Mouse (Mus musculus) brain, embryonic 18.5 days (tissue): ENCODE data around the gene Dbi.

Experiments used
- DNase-seq: peaks from one replicate; pipeline ENCODE4 v3.0.0-alpha.2; 2012; ENCODE audit warnings: low read depth, low spot score

The Dbi gene

DNA sequence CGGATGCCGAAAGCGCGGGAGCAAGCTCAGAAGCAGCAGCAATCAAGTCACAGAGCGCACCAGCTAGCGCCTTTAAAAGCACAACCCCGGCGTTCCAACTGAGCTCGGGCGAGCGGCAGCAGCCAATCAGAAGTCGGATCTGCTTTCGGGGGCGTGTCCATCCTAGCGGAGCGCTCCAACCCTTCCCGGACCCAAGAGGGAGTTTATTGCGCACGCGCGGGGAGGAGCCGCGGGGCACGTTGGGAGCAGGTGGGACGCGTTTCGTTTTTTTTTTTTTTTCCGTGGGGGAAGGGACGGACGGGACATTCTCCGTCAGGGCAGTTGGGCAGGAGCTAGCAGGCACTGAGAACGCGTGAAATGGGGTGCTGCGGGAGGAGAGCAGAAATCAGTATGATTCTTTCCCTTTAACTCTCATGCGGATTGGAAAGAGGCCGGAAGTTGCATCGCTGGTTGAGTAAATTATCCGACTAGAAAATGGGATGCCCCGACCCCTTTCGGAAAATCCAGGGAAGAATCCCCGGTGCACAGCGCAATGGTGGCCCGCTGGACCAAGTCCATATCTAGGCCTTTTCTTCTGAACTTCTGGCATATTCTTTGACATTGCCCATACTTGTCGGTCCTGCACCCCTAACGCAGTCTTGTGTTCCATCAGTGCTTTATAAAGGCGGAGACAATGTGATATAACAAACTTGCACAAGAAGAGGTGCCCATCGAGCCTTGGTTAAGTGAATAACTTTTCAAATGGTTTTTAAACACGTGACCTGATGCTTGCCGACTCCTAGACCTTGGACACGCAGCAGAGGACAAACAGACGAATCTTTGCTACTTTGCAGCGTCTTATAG is at the start of gene Dbi, which contains the start of gene 3110009E18Rik:
Gene Dbi (minus strand): TSS at position 110 of the 843 bp plus-strand sequence.
Gene 3110009E18Rik (plus strand): TSS at position 219 of the 843 bp plus-strand sequence.
- peak; percentile 96 for DNase-seq

DNA sequence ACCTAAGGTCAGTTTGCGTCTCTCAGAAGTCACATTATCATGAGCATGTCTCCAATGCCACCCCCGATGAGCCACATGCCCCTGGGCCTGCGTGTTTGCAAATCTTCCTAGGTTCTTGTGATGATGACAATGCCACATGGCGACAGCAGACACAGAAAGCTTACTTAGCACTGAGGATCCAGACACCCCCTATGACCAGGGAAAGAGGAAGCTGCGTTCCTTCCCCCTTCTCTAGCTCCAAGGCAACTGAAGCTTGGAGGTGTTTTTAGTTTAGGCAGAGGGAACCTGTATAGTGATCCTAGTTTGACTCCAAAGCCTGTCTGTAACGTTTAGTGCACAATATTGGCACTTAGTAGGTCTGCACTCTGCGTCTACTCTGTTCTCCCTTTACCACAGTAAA is 49.4 kb upstream of the Dbi start:
- no peak for DNase-seq

DNA sequence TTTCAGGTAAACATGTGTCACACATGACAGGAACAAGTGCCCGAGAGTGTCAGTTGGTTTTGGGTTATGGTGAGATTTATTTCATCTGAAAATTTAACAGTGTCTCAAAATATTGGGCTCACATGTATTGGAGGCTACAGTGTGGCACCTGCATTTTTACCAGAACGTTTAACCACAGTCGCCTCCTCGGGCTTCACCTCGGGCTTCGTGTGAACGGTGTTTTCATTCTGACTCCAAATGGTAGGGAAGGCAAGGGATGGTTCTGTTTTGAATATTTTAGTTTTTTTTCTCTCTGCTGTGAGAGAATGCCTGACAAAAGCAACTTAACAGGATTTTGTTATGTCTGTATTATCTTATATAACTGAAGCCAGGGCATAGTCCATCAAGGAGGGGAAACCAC is 47.8 kb upstream of the Dbi start:
- no peak for DNase-seq

DNA sequence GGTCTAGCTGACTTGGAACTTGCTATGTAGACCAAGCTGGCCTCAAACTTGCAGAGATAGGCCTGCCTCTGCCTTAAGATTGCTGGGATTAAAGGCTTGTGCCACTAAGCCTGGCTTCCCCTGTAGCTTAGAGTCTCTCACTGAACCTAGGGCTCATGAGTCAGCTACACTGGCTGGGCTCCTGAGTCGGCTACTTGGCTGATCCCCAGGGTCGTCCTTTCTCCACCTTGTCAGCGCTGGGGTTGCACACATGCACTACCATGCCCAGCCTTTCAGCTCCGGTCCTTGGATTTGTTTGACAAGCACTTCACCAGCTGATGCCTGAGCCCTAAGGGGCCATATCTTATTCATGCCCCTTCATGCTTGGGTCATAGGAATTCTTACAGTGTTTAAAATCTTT is 47.1 kb upstream of the Dbi start:
- DNase-seq, result no peak

DNA sequence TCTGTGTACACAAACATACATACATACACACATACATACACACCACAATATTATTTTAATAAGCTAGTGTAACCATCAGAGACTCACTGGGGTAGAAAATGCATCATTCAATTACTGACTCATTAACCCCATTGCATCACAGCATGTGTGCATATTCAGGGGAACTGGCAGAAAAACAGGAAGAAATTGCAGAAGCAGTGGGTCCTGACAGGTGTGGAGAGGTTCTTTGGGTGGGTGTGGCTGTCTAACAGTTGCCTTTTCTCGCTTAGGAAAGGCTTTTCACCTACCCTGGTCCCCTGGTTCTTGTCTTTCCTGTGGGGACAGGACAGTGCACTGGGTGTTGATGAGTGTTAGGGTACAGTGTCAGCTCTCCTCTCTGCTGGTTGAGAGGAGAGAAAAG is 41.7 kb upstream of the Dbi start:
- no peak for DNase-seq

DNA sequence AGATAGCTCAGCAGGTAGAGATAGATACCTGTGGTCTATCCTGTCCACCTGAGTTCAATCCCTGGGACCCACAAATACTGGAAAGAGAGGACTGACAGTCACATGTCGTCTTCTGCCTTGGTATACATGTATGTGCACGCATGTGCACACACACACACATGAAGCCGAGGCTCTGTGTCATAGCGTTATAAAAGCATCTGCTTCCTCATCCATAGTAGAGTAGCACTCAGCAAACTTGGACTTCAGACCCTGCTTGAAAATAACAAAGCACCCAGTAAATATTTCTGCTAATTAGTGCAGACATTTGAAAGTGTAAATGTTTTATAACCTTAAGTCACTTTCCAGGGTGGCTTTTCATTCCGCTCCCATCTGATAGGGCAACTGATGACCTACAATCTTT is 40.6 kb upstream of the Dbi start:
- no peak for DNase-seq

DNA sequence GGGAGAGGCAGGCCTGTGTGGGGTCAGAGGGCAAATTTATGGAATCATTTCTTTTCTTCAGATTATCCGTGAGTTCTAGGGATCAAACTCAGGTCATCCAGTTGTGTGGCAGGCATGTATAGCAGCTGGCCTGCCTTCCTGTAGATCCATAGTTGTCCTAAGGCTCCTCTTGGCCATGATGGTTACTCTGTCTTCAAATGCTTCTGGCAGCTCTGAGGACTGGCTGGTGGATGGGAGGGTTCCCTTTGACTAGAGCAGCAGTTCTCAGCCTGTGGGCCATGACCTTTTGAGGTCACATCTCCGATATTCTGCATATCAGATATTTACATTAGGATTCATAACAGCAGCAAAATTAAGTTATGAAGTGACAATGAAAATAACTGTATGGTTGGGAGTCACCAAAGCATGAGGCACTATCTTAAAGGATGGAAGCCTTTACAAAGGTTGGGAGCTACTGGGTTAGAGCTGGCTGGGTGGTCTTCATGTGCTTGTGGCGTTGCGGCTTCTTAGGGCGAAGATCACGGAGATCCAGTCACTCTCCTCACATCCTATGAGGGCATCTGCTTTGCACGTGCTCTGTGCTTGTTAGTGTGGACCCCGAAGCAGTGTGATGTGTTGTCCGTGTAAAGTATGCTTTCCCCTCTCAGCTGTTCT is 37.7 kb upstream of the Dbi start:
- no peak for DNase-seq

DNA sequence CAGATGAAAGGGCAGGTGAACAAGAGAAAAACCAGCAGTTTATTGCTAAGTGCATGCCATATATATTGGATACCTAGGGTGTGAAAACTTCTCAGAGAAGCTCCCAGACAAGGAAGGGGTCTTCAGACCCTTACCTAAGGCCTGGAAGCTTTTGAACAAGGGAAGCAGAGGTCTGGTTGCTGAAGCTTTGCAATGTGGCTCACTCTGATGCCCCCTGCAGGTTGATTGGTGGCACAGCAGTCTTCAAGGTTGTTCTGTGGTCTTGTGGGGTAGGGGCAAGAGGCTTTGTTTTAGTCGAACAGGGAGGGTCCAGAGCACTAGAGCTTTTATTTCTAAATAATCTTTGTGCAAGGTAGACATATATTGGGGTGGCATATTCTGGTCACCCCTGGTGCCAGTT is 34.4 kb upstream of the Dbi start:
- no peak for DNase-seq

DNA sequence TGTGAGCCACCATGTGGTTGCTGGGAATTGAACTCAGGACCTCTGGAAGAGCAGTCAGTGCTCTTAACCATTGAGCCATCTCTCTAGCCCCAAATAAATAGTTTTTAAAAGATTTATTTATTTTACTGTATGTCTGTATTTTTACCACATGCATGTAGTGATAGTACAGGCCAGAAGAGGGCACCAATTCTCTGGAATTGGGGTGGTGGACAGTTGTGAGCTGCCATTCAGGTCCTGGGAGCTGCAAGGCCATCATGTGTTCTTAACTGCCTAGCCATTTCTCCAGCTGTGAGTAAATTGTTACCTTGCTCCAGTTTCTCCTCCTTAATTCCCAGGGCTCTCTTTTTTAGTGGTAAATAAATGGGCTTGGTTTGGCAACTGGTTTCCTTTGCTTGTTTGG is 33.4 kb upstream of the Dbi start:
- DNase-seq, result no peak

DNA sequence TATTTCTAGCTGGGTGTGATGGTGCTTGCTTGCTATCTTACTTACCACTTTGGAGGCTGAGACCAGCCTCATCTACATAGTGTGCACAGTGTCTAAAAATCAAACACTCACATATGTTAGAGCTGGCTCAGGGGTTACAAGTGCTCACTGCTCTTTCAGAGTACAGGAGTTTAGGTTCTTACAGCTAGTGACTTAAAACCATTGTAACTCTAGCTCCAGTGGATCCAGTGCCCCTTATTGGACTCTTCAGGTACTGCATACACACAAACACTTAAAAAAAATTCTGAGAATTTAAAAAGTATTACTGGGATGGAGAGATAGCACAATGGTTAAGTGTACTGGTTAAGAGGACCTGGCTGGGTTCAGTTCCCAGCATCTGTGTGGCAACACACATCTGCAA is 26.1 kb upstream of the Dbi start:
- no peak for DNase-seq

DNA sequence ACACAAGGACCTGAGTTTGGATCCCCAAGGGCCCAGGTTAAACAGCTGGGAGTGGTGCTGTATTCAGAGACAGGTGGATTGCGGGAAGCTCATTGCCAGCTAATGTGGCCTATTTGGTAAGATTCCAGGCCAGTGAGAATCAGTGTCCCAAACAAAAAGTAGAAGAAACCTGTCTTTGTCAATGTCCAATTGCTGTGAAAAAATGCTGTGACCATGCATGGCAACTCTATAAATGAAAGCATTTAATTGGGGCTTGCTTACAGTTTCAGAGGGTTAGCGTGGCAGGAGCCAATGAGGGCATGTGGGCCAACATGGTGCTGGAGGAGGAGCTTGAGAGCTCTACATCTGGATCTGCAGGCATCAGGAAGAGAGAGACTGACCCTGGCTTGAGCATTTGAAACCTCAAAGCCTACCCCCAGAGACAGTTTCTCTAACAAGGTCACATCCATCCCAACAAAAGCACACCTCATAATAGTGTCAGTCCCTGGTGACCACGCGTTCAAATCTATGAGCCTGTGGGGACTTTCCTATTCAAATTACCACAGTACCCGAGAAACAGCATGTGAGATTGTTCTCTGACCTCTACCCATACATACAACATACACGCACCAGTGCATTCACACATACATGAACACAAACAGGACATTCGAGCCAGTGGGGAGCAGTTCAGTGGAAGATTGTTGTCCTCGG is 24.8 kb upstream of the Dbi start:
- DNase-seq, result no peak

DNA sequence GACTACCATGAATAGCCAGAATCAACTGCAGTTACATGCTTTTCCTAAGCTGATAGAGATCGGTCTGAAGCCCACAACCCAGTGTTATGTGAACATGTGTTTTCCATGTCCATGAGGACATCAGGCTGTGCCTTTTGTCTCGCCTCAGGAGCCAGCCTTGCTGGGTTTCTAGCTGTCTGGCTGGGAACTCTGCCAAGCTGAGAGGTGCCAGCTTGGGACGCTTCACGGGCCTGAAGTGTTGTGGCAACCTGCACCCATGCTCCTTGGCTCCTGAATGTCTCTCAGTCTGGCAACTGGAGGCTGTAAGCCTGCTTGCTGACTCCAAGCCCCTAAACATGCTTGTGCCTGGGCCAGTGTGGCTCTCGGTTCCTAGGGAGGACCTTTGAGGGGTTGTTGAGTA is 21.7 kb upstream of the Dbi start:
- DNase-seq, result no peak

DNA sequence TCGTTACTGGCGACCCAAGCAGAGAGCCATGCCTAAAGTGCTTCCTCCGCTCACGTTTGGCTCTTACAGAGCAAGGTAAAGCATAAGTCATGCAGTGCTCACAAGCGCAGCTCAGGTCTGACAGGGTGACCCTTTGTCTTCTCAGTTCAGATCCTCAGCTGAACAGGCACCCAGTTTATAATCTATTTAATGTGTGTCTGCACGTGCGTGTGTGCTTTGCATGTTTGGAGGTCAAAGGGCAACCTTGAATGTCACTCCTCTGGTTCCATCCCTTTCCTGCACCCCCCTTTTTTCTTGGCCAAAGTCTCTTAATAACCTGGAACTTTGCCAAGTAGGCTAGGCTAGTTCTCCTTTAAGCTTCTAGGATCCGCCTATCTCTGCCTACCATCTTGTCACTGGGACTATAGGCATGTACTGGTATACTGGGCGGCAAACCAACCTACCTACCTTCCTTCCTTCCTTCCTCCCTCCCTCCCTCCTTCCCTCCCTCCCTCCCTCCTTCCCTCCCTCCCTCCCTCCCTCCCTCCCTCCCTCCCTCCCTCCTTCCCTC is 19.3 kb upstream of the Dbi start:
- no peak for DNase-seq

DNA sequence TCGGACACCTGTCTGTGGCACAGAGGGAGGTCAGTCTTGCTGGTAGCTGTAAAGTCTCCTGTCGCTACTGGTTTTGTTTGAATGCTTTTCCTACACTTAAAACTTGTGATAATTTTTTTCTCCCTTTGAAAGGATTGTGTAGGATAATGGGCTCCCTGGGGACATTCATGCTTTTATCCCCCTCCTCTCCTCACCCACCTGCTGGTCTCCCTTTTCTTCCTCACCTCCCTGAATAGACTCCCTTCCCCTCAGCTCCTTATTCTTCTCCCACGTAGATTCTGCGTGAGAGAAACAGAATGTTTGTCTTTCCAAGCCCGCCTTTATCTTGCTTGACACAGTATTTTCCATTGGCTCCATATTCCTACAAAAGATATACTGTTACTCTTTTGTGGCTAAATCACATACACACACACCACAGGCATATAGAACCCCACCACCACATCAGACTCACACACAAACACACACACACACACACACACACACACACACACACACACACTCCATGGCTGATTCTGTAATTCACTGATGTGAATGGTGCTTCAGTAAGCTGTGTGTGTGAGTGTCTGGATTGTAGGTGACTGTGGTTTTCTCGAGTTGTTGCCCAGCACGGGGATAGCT is 18.2 kb upstream of the Dbi start:
- DNase-seq, result no peak

DNA sequence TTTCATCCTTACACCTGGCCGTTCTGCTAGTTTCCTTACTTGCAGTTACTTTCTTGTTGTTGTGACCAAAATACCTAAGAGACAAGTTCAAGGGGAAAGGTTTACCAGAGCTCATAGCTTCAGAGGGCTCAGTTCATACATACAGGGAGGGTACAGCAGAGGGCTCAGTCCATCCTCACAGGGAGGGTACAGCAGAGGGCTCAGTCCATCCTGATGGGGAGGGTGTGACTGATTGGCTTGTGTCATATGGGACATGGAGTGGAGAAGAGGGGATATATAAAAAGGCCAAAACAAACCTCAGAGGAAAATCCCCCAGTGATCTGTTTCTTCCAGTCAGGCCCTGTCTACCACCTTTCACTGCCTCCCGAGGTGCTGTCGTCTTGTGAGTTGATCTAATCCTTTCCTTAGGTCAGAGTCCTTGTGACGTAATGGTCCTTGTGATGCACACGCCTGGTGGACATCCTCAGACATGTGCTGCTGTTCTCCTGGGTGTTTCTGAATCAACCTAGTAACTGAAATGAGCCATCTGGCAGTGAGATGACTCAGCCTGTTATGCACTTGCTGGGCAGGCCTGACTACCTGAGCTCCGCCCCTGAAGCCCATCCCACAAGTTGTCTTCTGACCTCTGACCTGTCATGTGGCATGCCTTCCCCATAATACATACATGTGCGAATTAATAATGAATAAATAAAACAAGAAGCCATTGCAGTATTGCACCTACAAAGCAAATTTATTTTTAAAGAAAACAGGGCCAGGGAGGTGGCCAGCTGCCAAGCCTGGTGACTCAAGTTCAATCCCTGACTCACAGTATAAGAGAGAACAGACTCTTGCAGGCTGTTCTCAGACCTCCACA is 15.3 kb upstream of the Dbi start:
- DNase-seq, result no peak

DNA sequence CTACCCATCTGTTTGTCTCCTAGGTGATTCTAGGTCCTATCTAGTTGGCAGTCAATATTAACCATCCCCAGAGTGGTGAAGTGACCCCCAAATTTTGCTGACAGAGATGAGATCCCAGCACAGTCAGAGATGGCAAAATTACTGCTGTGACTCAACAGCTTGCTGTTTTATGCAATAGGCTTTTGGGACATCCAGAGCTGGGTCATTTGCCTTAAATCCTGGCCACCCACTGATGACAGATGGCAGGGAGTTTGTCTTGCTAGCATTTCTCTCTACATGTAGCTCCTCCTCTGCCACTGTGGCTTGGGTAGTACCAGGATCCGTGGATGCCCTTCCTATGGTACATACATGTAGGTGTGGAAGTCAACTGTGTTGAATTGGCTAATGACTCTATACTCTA is 11.5 kb upstream of the Dbi start:
- DNase-seq, result no peak

DNA sequence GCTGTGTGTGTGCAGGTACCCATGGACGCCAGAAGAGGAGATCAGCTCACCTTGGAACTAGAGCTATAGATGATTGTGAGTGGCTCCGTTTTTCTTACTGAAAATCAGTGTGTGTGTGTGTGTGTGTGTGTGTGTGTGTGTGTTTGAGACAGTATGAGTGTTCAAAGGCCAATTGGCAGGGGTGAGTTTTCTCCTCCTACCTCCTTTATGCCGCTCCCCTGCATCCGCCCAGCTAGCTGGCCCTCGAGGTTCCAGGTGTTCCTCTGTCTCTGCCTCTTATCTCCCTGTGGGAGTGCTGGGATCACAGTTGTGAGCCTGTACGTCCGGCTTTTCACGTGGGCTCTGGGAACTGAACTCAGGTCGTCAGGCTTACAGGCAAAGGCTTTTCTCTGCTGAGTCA is 5.4 kb upstream of the Dbi start:
- no peak for DNase-seq

DNA sequence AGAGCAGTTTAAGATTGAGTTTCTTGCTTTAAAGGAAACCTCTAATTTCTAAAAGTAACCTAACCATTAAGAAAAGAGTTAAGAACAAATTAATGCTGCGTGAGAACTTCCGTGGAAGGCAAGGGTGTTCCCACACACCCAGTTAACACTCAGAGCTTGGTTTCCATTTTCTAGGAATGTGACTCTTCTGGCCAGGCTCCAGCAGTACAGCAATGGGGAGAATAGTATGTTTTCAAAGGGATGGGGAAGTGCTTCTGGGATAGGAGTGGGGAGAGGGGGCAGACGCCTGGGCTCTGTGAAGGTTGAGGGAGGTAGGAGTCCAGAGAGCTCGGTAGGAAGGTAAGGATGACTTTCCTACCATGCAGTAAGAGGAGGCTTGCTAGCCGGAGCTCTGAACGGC is 4.6 kb upstream of the Dbi start:
- no peak for DNase-seq

DNA sequence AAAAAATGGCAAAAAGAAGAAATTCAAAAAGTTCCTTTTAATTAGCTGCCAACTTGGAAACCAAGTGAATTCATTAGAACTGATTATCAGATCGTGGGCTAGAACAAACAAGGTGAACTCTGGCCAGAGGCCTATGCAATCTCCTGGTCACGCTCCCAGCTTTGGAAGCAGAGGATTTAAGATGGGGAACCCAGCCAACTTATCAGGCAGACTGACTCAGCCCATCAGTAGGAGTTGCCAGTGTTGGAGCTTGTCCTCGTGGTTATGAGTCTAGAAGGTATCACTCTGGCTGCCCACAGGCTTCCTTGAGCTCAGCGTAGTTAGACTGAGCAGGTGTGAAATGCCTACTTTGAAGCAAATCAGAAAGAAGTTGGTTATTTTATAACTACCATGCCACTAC is 4.0 kb upstream of the Dbi start:
- DNase-seq, result no peak

DNA sequence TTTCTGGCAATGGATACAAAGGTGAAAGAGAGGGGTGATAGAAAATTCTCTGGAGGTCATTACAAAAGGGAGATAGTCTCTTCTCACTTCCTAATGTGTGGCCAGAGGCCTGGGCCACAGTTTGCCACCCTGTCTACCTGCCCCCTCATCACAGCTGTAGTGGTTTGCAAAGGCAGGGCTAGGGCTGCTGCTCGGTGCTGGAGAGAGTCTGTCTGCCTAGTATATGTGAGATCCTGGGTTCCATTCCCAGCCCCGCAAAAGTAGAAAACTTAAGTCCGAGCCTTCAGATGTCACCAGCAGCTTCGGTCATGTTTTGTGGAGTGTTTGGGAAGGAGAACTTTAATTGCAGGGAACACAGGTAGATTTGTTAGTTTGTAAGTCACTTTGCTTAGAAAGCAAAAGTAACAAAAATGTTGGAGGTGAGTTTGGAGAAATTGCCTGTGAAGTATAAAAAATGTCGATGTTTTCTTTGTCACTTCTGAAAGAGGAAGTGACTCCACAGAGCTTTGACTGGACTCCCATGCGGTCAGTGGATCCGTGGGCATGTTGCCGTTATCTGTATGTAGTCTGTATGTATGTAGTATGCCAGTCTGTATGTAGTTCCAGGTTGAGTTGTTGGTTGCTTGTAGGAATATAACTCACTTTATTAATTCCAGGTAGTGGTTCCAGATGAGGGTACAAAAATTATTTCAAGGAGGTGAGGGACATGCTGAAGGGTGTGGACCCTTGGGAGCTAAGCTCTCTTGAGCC is 1.9 kb upstream of the Dbi start:
- no peak for DNase-seq
